In genomic region chr2:75008116-75008515, GRCm38 (mm10) we compare ENCODE assay signal across 20 mouse cellular contexts.
A peak's percentile ranks its signal among the peaks of the same experiment; 100 is the strongest.
DNase-seq lines count a peak whose midpoint lies in the region; ATAC-seq and TF ChIP-seq lines count a peak whose summit lies in the region.
"Had no signal": no experiment of that assay in that cellular context is flagged by ENCODE, and none has a peak within 500 bp of the region (broad histone marks: within the 10 kb centered on the region; RNA-seq: fewer than 3 reads in every experiment).

No protein-coding gene starts in this region.

- H3K27ac ChIP-seq in gastrocnemius, adult 2 months = no peak overlapping the region
- H3K27ac ChIP-seq: embryonic facial prominence, embryonic 15.5 days; hindbrain, embryonic 15.5 days; kidney, embryonic 15.5 days; midbrain, embryonic 15.5 days; neural tube, embryonic 15.5 days had no signal

- TF ChIP-seq POLR2A in brain, embryonic 14.5 days (IDR thresholded peaks at IDR 0.05; ENCODE audit: borderline replicate concordance, extremely low read depth, insufficient read depth, insufficient read length, poor library complexity, severe bottlenecking) = no peak

- no peak for ATAC-seq in megakaryocyte, adult 5-6 weeks (ENCODE audit: poor library complexity, severe bottlenecking)
- ATAC-seq: forebrain, postnatal 0 days; intestine, embryonic 16.5 days; midbrain, embryonic 15.5 days had no signal

- peak; percentile 32 for DNase-seq in gastrocnemius, adult 2 months
- no peak for DNase-seq in gastrocnemius, postnatal 36 days
- peak; percentile 10 to 11 for DNase-seq in left cerebral cortex, postnatal 14 days (ENCODE audit: low spot score in 2 of 2)
- no peak for DNase-seq in left cerebral cortex, adult 11 months (ENCODE audit: low spot score)
- peak; percentile 72 for DNase-seq in 3T3-L1 (ENCODE audit: low read depth, low spot score)
- peak; percentile 19 for DNase-seq in brain, embryonic 14.5 days (ENCODE audit: low read depth)
- DNase-seq: adrenal gland, adult 8-10 months; B cell, adult 2 months; cerebellum, postnatal 36 days; forebrain, postnatal 0 days; right cerebral cortex, postnatal 25 days; thymus, postnatal 4 days had no signal

- intact Hi-C loops in gastrocnemius, adult 2 months (cut with DNase I) = no loop called here
- intact Hi-C loops in gastrocnemius, postnatal 36 days (cut with DNase I) = no loop called here
- intact Hi-C loops in left cerebral cortex, postnatal 14 days (cut with DNase I) = no loop called here

- TF ChIP-seq CTCF in gastrocnemius, adult 2 months (IDR thresholded peaks at IDR 0.05) = no peak
- no peak for TF ChIP-seq CTCF in brain, embryonic 14.5 days (IDR thresholded peaks at IDR 0.05; ENCODE audit: borderline replicate concordance, extremely low read depth, insufficient read depth, insufficient read length)

- no peak overlapping the region for H3K4me3 ChIP-seq in gastrocnemius, adult 2 months
- H3K4me3 ChIP-seq: embryonic facial prominence, embryonic 15.5 days; hindbrain, embryonic 15.5 days; kidney, embryonic 15.5 days; megakaryocyte, embryonic 14.5 days; midbrain, embryonic 15.5 days; neural tube, embryonic 15.5 days had no signal

Comparison
In these comparisons a context has a peak if more than half of its experiments do, and no peak if none do; other contexts are left out.
1. DNase-seq: peak in gastrocnemius, adult 2 months (single experiment), left cerebral cortex, postnatal 14 days (2 of 2), 3T3-L1 (single experiment) and brain, embryonic 14.5 days (single experiment); none in gastrocnemius, postnatal 36 days (0 of 2) and left cerebral cortex, adult 11 months (single experiment).